Mouse (Mus musculus): ENCODE measurements at regions not wholly inside any gene's neighbourhood (a gene's known extent, or its start where the extent isn't known, plus 50 kb on each side); places are given as distances from the start of the nearest gene placed in this dataset.

DNA sequence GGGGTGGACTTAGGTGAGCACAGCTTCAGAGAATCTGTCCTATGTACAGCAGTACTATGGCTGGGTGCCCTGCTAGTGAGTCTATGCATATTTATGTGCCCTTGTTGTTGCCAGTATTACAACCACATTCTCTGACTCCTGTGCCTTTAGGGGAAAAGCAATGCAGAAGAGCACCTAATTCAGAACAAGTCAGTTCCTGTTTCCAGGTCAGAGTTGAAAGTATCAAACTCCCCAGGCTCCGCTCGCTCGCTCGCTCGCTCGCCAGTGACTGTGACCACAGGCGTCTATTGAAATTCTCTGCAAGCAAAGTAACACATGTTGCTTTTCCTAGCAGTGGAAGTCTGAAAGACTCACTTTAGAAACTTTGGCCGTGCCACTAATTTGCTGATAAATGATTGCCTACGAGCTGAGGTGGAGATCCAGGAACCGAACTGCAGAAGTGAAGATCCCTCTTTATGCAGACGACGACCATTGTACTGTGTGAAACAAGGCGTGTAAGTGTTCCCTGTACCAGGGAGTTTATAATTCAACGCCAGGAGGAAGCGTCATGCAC, 129.8 kb downstream of the Cd24a start:
- no peak overlapping the region for H3K4me3 ChIP-seq (ENCODE audit: low read length)
- H3K9me3 ChIP-seq (ENCODE audit: control insufficient read depth, low read length) = no peaks in the 10 kb centered on the region
- H3K27ac ChIP-seq (ENCODE audit: low read length) = no peak overlapping the region
- 63% methylated on average over 15 of the region's 15 CpGs for WGBS
- no peak overlapping the region for H3K4me2 ChIP-seq (ENCODE audit: low read depth, low read length)
- H3K36me3 ChIP-seq (ENCODE audit: control insufficient read depth, insufficient read depth, low read length) = no peaks in the 10 kb centered on the region
- no peak overlapping the region for H3K9ac ChIP-seq (ENCODE audit: low read length)
- H3K27me3 ChIP-seq (ENCODE audit: control insufficient read depth, insufficient read depth, low read depth, low read length) = no peaks in the 10 kb centered on the region
- ATAC-seq (ENCODE audit: low read depth) = no peak
- no peaks in the 10 kb centered on the region for H3K4me1 ChIP-seq (replicated peaks; ENCODE audit: control insufficient read depth, insufficient read depth, low read length)

DNA sequence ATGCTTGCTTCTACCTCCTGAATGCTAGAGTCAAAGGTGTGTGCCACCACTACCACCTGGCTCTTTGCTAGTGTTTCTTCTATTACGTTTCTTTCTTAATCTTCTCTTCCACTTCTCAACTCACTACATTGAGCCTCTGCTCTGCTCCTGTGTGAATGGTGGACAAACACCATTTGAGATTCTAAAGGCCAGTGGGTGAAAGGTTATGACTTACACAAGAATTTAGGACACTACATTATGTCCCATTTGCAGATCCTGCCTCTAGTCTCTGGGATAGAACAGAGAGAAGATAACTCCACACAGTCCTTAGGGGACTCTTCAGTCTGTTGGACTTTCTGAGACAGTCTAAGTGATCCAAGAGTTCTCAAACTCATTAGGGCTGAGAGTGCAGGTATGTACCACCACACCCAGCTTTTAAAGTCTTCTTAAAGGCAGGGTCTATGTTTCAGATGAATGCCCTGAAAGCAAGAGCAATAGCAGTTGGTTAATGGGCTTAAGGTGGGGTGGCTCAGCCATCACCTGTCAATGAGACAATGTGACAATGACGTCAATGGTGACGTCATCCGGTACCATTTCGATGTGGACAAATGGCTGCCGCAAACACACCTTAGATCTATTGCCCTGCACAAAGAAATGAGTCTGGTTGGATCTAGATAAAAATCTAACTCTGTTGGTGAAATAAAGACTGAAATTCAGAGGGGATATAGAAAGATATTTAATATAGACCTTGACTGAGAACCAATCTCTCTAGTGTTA, 131.4 kb downstream of the Cd24a start:
- H3K9me3 ChIP-seq (ENCODE audit: control insufficient read depth, low read length) = no peaks in the 10 kb centered on the region
- H3K9ac ChIP-seq (ENCODE audit: low read length) = no peak overlapping the region
- WGBS = 90% methylated on average over 6 of the region's 6 CpGs
- H3K4me1 ChIP-seq (replicated peaks; ENCODE audit: control insufficient read depth, insufficient read depth, low read length) = no peaks in the 10 kb centered on the region
- no peak overlapping the region for H3K4me2 ChIP-seq (ENCODE audit: low read depth, low read length)
- no peak for ATAC-seq (ENCODE audit: low read depth)
- H3K36me3 ChIP-seq (ENCODE audit: control insufficient read depth, insufficient read depth, low read length) = no peaks in the 10 kb centered on the region
- H3K27ac ChIP-seq (ENCODE audit: low read length) = no peak overlapping the region
- no peaks in the 10 kb centered on the region for H3K27me3 ChIP-seq (ENCODE audit: control insufficient read depth, insufficient read depth, low read depth, low read length)
- no peak overlapping the region for H3K4me3 ChIP-seq (ENCODE audit: low read length)

DNA sequence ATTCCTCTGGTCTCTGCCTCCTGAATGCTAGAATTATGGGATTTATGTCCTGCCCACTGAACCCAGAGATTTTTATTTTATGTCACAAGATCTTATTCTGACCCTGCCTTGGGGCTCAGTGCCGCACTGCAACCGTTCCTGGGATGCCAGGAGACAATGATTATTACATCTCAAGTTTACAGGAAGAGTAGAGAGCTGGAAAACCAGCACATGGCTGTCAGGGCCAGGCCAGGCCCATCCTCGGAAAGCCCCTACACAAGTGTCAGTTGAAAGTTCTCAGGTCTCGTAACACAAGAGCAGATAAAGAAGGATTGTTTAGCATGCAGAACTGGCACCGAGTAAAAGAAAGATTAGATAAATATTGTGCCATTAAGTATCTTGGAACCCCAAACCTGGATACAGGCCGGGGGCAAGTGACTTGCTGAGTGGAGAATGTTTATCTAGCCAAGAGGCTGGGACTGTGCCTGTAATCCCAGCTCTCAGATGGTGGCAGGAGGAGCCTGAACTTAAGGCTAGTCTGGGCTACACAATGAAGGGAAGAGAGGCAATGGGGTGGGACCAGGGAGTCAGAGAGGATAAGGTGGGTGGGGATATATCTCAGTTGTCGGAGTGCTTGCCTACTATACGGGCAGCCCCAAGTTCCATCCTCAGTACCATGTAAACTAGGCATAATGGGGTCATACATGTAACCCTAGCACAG, 132.3 kb downstream of the Cd24a start:
- no peaks in the 10 kb centered on the region for H3K36me3 ChIP-seq (ENCODE audit: control insufficient read depth, insufficient read depth, low read length)
- 47% methylated on average over 8 of the region's 8 CpGs for WGBS
- no peak for ATAC-seq (ENCODE audit: low read depth)

DNA sequence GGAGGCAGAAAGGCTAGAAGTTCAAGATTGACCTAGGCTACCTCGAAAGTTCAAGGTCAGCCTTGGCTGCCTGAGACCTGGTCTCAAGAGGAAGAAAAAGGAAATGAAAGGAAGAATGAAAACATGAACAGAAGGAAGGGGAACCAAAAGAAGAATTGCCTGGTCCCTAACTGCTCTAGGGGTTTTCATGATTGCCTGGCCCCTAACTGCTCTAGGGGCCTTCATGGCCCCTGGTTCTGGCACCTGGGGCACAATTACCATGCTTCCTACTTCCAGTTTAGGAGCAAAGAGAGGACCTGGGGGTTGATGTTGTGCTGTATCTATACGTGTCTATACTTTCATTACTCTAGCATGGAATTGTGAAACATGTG, 132.8 kb downstream of the Cd24a start:
- WGBS = 92% methylated on average over 2 of the region's 2 CpGs
- Histone ChIP-seq H3K4me3 (ENCODE audit: low read length) (no peak overlapping the region), H3K36me3 (ENCODE audit: control insufficient read depth, insufficient read depth, low read length) (no peaks in the 10 kb centered on the region), H3K27ac (ENCODE audit: low read length) (no peak overlapping the region), H3K4me2 (ENCODE audit: low read depth, low read length) (no peak overlapping the region), H3K4me1 (replicated peaks; ENCODE audit: control insufficient read depth, insufficient read depth, low read length) (no peaks in the 10 kb centered on the region), H3K9me3 (ENCODE audit: control insufficient read depth, low read length) (no peaks in the 10 kb centered on the region), H3K9ac (ENCODE audit: low read length) (no peak overlapping the region), H3K27me3 (ENCODE audit: control insufficient read depth, insufficient read depth, low read depth, low read length) (no peaks in the 10 kb centered on the region)
- ATAC-seq (ENCODE audit: low read depth) = no peak

More for the DNA sequence above, 132.3 kb downstream of the Cd24a start:
- Histone ChIP-seq H3K27me3 (ENCODE audit: control insufficient read depth, insufficient read depth, low read depth, low read length) (no peaks in the 10 kb centered on the region), H3K4me3 (ENCODE audit: low read length) (no peak overlapping the region), H3K9me3 (ENCODE audit: control insufficient read depth, low read length) (no peaks in the 10 kb centered on the region), H3K9ac (ENCODE audit: low read length) (no peak overlapping the region), H3K27ac (ENCODE audit: low read length) (no peak overlapping the region), H3K4me1 (replicated peaks; ENCODE audit: control insufficient read depth, insufficient read depth, low read length) (no peaks in the 10 kb centered on the region), H3K4me2 (ENCODE audit: low read depth, low read length) (no peak overlapping the region)

DNA sequence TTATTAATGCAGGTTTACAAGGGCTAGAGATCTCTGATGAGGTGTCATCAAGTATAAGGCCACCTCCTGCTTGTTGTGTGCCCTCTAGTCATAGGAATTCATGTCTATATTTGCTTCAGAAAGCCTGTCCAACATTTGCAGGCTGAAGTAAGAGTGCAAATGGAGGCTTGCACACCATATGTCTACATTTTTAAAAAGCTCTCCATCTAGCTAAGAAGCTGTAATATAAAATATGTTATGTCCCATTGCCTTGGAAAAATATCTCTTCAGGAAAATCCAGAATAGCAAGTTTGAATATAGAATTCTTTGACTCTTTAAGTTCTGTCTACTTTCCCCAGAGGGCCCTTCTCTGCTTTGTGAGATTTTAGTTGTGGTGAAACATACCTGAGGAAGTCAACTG, 134.6 kb downstream of the Cd24a start:
- H3K4me2 ChIP-seq (ENCODE audit: low read depth, low read length) = no peak overlapping the region
- ATAC-seq (ENCODE audit: low read depth) = no peak
- H3K4me3 ChIP-seq (ENCODE audit: low read length) = no peak overlapping the region
- H3K4me1 ChIP-seq (replicated peaks; ENCODE audit: control insufficient read depth, insufficient read depth, low read length) = no peaks in the 10 kb centered on the region
- H3K27ac ChIP-seq (ENCODE audit: low read length) = no peak overlapping the region
- H3K36me3 ChIP-seq (ENCODE audit: control insufficient read depth, insufficient read depth, low read length) = no peaks in the 10 kb centered on the region
- H3K9me3 ChIP-seq (ENCODE audit: control insufficient read depth, low read length) = no peaks in the 10 kb centered on the region
- H3K27me3 ChIP-seq (ENCODE audit: control insufficient read depth, insufficient read depth, low read depth, low read length) = no peaks in the 10 kb centered on the region
- H3K9ac ChIP-seq (ENCODE audit: low read length) = no peak overlapping the region

DNA sequence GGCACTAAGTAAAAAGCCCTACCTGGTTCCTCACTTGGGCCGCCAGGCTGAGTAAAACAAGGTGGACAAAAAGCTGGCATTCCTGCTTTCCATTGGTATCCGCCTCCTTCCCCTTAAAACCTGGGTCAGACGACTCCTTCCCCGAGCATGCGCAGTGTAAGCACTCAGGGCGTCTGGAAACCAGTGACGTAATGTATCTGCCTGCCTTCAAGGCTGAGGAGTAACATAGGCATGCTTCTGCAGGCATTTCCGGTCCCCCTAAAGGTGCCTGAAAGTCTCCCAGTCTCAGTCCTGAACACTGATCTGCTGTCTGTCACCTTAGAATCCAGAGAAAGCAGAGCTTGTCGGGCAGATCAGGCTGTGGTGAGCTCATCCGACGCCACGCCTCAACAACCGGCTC, 140.7 kb downstream of the Cd24a start:
- Histone ChIP-seq H3K9ac (ENCODE audit: low read length) (no peak overlapping the region), H3K27ac (ENCODE audit: low read length) (peak overlapping the region; percentile 52; the same call in 1 of the 2 replicates), H3K36me3 (ENCODE audit: control insufficient read depth, insufficient read depth, low read length) (no peaks in the 10 kb centered on the region), H3K4me1 (replicated peaks; ENCODE audit: control insufficient read depth, insufficient read depth, low read length) (peaks cover 14% of the 10 kb centered on the region), H3K4me3 (ENCODE audit: low read length) (no peak overlapping the region), H3K27me3 (ENCODE audit: control insufficient read depth, insufficient read depth, low read depth, low read length) (no peaks in the 10 kb centered on the region), H3K4me2 (ENCODE audit: low read depth, low read length) (peak overlapping the region; percentile 19; the same call in 1 of the 2 replicates), H3K9me3 (ENCODE audit: control insufficient read depth, low read length) (no peaks in the 10 kb centered on the region)
- peak; percentile 52 for ATAC-seq (ENCODE audit: low read depth)
- 47% methylated on average over 13 of the region's 13 CpGs for WGBS

DNA sequence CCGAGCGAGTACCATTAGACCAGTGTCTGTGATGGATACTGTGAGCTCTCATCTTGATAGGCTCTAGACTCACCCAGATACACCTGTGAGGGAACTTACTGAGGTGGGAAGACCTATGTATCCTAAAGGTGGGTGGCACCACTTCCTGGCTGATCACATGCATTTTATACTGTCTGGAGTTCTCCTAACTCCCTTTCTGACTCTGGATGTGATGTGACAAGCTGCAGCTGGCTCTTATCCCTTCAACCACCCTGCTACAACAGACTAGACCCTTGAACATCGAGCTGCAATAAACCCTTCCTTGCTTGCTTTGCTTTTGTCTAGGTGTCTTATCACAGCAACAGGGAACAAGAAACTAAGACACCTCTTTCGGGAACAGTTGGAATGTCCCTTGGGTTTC, 143.3 kb downstream of the Cd24a start:
- no peaks in the 10 kb centered on the region for H3K9me3 ChIP-seq (ENCODE audit: control insufficient read depth, low read length)
- 44% methylated on average over 4 of the region's 4 CpGs for WGBS
- H3K4me1 ChIP-seq (replicated peaks; ENCODE audit: control insufficient read depth, insufficient read depth, low read length) = peaks cover 14% of the 10 kb centered on the region
- H3K4me2 ChIP-seq (ENCODE audit: low read depth, low read length) = no peak overlapping the region
- no peaks in the 10 kb centered on the region for H3K27me3 ChIP-seq (ENCODE audit: control insufficient read depth, insufficient read depth, low read depth, low read length)
- H3K4me3 ChIP-seq (ENCODE audit: low read length) = no peak overlapping the region
- no peak for ATAC-seq (ENCODE audit: low read depth)
- no peaks in the 10 kb centered on the region for H3K36me3 ChIP-seq (ENCODE audit: control insufficient read depth, insufficient read depth, low read length)
- H3K9ac ChIP-seq (ENCODE audit: low read length) = no peak overlapping the region
- no peak overlapping the region for H3K27ac ChIP-seq (ENCODE audit: low read length)

DNA sequence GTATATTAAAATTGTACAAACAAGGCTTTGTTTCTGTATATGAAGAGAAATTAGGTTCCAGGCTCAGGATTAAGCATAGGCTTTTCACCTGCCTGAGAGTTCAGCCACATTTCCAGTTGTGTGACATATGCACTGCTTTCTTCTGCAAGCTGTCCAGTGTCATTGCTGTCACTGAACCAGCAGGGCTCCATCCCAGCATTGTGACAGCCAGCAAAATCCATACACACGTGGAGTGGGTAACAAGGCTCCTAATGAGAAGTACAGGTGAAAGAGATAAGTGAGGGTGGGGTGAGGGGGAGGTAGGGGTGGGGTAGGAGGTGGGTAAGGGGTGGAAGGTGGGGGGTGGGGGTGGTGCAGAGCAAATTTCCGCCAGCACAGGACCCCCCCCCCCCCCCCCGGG, 144.1 kb downstream of the Cd24a start:
- 4% methylated on average over 3 of the region's 3 CpGs for WGBS
- no peak overlapping the region for H3K9ac ChIP-seq (ENCODE audit: low read length)
- H3K27ac ChIP-seq (ENCODE audit: low read length) = no peak overlapping the region; the same call in 1 of the 2 replicates
- no peak for ATAC-seq (ENCODE audit: low read depth)
- no peaks in the 10 kb centered on the region for H3K36me3 ChIP-seq (ENCODE audit: control insufficient read depth, insufficient read depth, low read length)
- H3K4me2 ChIP-seq (ENCODE audit: low read depth, low read length) = peak overlapping the region; percentile 70
- no peaks in the 10 kb centered on the region for H3K27me3 ChIP-seq (ENCODE audit: control insufficient read depth, insufficient read depth, low read depth, low read length)
- H3K4me1 ChIP-seq (replicated peaks; ENCODE audit: control insufficient read depth, insufficient read depth, low read length) = peaks cover 14% of the 10 kb centered on the region
- H3K9me3 ChIP-seq (ENCODE audit: control insufficient read depth, low read length) = no peaks in the 10 kb centered on the region
- no peak overlapping the region for H3K4me3 ChIP-seq (ENCODE audit: low read length)

DNA sequence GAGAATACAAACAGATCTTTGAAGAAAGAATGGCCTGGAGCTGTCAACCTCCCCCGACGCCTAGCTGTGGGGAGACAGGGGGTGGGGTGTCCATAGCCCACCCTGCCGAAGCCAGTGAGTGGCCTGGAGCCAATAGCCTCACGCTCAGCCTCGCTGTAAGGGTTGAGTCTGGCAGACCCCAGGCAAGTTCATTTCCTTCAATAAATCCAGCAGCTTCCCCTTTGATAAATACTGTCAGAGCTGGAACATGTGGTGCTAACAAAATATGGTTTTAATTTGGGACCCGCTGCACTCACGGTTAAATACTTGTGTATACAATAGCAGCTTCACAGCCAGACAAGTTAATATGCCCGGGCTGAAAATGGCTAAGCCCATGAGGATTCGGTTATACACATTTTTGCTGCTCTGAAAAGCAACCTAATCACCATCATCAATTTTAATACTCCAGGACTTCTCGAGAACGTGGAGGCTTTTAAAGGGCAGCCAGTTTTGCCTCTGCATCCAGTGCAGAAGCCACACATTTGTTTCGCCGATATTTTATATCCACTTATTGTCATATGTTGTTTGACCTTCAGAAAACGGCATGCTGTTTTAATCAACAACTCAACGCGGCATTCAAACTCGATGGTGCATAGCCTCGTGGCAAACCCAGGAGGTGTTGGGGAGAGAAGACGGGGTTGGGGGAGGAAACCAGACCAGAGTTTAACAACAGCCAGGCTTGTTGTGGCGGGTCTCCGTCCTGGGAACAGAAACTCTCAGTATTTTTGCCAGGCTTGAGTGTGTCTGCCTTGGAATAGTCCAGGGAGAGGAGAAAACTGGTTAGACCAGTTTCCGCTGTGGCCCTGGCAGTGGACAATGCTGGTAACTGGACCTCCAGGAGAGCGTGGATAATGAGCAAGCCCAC, 144.9 kb downstream of the Cd24a start:
- ATAC-seq (ENCODE audit: low read depth) = peak; percentile 80

More for the DNA sequence above, 144.9 kb downstream of the Cd24a start:
- 2% methylated on average over 23 of the region's 23 CpGs for WGBS
- Histone ChIP-seq H3K4me2 (ENCODE audit: low read depth, low read length) (peak overlapping the region; percentile 70), H3K27me3 (ENCODE audit: control insufficient read depth, insufficient read depth, low read depth, low read length) (no peaks in the 10 kb centered on the region), H3K4me3 (ENCODE audit: low read length) (peak overlapping the region; percentile 49), H3K27ac (ENCODE audit: low read length) (peak overlapping the region; percentile 65), H3K4me1 (replicated peaks; ENCODE audit: control insufficient read depth, insufficient read depth, low read length) (peaks cover 14% of the 10 kb centered on the region), H3K9me3 (ENCODE audit: control insufficient read depth, low read length) (no peaks in the 10 kb centered on the region), H3K36me3 (ENCODE audit: control insufficient read depth, insufficient read depth, low read length) (no peaks in the 10 kb centered on the region), H3K9ac (ENCODE audit: low read length) (peak overlapping the region; percentile 70)
